In genomic region chr14:61523821-61524220, GRCm38 (mm10) we compare ENCODE assay signal across 14 mouse cellular contexts.
"Had no signal": no experiment of that assay in that cellular context is flagged by ENCODE, and none has a peak within 500 bp of the region (broad histone marks: within the 10 kb centered on the region; RNA-seq: fewer than 3 reads in every experiment).

No protein-coding gene starts in this region.

- H3K36me3 ChIP-seq: midbrain, embryonic 13.5 days; midbrain, embryonic 15.5 days; neural tube, embryonic 12.5 days; stomach, embryonic 15.5 days had no signal

- DNase-seq: lung, adult 18-20 months; lung, embryonic 14.5 days; lung, postnatal 10 days; right cerebral cortex, postnatal 14 days; thymus, adult 18-20 months; thymus, postnatal 14 days; thymus, postnatal 36 days had no signal

- H3K4me3 ChIP-seq: megakaryocyte, embryonic 14.5 days; midbrain, embryonic 13.5 days; midbrain, embryonic 15.5 days; neural tube, embryonic 12.5 days; stomach, embryonic 15.5 days had no signal

- H3K27ac ChIP-seq: macrophage; midbrain, embryonic 13.5 days; midbrain, embryonic 15.5 days; neural tube, embryonic 12.5 days; stomach, embryonic 15.5 days; stomach, postnatal 0 days had no signal

- H3K4me1 ChIP-seq: midbrain, embryonic 13.5 days; midbrain, embryonic 15.5 days; neural tube, embryonic 12.5 days; stomach, embryonic 15.5 days had no signal

- H3K9ac ChIP-seq: lung, embryonic 14.5 days; midbrain, embryonic 13.5 days; midbrain, embryonic 15.5 days; neural tube, embryonic 12.5 days; stomach, embryonic 15.5 days had no signal

- H3K27me3 ChIP-seq: megakaryocyte, embryonic 14.5 days; midbrain, embryonic 13.5 days; midbrain, embryonic 15.5 days; neural tube, embryonic 12.5 days; stomach, embryonic 15.5 days had no signal
